Mouse (Mus musculus): ENCODE data around the gene Lrrc29.
A peak's percentile ranks its signal among the peaks of the same experiment; 100 is the strongest.

DNA sequence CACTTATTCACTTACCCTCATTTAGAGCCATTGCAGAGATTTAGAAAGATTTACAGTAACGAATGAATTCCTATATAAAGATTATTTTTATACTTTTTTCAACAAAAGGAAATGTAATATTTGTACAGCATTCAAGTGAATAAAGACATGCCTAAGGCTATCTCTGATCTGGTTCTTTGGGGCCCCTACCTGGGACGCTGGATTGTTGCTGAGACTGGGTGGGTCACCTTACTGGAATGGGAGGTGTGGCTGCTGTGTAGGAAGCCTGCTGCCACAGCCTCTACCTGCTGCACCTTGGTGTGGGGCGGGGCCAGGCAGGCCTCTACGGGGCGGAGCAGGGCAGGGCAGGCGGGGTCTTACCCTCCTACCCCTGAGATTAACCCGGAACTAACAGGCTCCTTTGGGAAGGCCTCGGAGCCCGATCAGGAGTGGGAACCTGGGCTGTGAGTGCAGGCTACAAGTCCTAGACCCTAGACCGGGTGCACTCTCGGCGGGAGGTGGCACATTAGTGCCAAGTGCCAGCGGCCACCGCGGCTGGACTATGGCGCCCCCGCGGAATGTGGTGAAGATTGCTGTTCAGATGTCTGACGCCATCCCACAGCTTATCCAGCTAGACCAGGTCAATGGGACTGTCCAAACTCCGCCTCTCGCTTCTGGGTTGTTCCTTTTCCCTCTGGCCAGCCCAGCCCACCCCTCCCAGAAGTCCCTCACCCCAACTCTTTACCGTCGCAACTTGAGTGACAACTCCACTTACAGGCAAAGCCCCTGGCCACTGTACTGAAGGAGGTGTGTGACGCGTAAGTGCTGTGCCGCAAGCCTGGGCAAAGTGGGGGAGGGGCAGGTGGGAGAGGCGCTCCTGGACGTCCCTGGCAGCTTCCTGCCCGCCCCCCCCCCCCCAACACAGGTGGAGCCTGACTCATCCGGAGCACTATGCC is 20.6 kb downstream of the Lrrc29 start, which contains the start of gene Elmo3:
- TF ChIP-seq CTCF (IDR thresholded peaks at IDR 0.05; ENCODE audit: low read depth) (peak; percentile 41), EP300 (optimal IDR thresholded peaks at IDR 0.05) (no peak)
